In the genomic region with DNA sequence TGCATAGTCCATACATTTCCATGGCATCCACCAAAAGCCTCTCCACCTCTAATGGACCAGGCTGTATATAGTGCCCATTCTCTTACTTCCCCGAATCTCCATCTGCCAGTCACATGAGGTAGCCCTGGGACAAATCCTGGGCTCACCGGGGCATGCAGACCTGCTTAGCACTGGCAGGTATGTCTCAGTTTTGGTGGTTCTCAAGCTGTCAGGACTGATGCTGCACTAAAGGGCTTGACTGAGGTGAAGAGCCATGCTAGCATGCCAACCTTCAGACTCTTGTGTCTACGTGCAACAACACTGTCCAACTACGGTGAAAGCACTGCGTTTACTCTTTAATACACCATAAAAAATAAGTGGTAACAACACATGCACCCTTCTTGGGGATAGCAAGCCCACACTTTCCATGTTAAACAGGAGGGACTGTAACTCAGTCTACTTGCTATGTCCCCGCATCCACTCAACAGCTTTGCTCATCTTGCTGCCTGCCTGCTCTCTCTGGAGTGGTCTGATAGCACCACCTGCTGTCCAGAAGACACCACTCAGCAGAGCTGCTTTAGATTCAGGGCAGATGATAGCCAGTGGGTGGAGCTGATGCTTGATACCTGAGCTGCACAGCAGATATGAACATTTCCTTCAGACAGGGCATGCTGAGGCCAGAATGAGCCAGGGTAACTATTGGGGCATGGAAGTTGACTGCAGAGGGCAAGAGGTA, we compare ENCODE assay signal across 8 mouse cellular contexts.
DNase-seq lines count a peak whose midpoint lies in the region; ATAC-seq and TF ChIP-seq lines count a peak whose summit lies in the region.

No protein-coding gene starts in this region.

- DNase-seq in CH12.LX (ENCODE audit: extremely low read depth): peak; percentile 74
- DNase-seq in c-Kit-positive CD71-negative TER-119-negative erythroid progenitor cells, embryonic 14.5 days (ENCODE audit: low read depth): peak; percentile 55
- DNase-seq in forebrain, embryonic 10.5 days (ENCODE audit: extremely low spot score, low spot score): peak; percentile 66
- peak; percentile 70 for DNase-seq in heart, postnatal 0 days (ENCODE audit: low spot score)
- peak; percentile 87 to 89 for DNase-seq in kidney, postnatal 4 days
- peak; percentile 66 for DNase-seq in liver, postnatal 0 days
- peak; percentile 12 to 26 for DNase-seq in thymus, adult 18-20 months

- H3K4me1 ChIP-seq in CH12.LX (ENCODE audit: control insufficient read depth in 1 of 2, insufficient read depth in 2 of 2): no peaks in the 10 kb centered on the region
- no peaks in the 10 kb centered on the region for H3K4me1 ChIP-seq in forebrain, embryonic 10.5 days
- no peaks in the 10 kb centered on the region for H3K4me1 ChIP-seq in heart, postnatal 0 days (ENCODE audit: control insufficient read depth, insufficient read depth)
- no peaks in the 10 kb centered on the region for H3K4me1 ChIP-seq in liver, postnatal 0 days (ENCODE audit: insufficient read depth)
- no peaks in the 10 kb centered on the region for H3K4me1 ChIP-seq in olfactory bulb, adult 2 months (ENCODE audit: control insufficient read depth, insufficient read depth, low read length)

- no peak overlapping the region for H3K4me3 ChIP-seq in CH12.LX (replicated peaks in 1 of 3; ENCODE audit: low read depth in 2 of 3, low read length in 2 of 3, poor library complexity in 1 of 3)
- H3K4me3 ChIP-seq in forebrain, embryonic 10.5 days: no peak overlapping the region
- H3K4me3 ChIP-seq in heart, postnatal 0 days (ENCODE audit: low read depth, low read length): no peak overlapping the region
- no peak overlapping the region for H3K4me3 ChIP-seq in liver, postnatal 0 days (ENCODE audit: low read depth, low read length)
- H3K4me3 ChIP-seq in olfactory bulb, adult 2 months (ENCODE audit: insufficient read depth, low read depth, low read length): no peak overlapping the region

- no peak for TF ChIP-seq POLR2A in CH12.LX (IDR thresholded peaks at IDR 0.05; ENCODE audit: low read depth, low read length)
- no peak for TF ChIP-seq POLR2A in olfactory bulb, adult 2 months (IDR thresholded peaks at IDR 0.05; ENCODE audit: insufficient read depth, low read depth, low read length)

- H3K9ac ChIP-seq in CH12.LX (ENCODE audit: insufficient read depth, low read depth): no peak overlapping the region
- H3K9ac ChIP-seq in heart, postnatal 0 days (replicated peaks; ENCODE audit: low read depth, low read length): no peak overlapping the region
- H3K9ac ChIP-seq in liver, postnatal 0 days (replicated peaks): no peak overlapping the region

- peak; percentile 51 to 98 for TF ChIP-seq CTCF in CH12.LX (conservative IDR thresholded peaks at IDR 0.05 in 1 of 2, IDR thresholded peaks at IDR 0.05 in 1 of 2; ENCODE audit: low read depth in 2 of 2, low read length in 2 of 2)
- peak; percentile 98 for TF ChIP-seq CTCF in heart, postnatal 0 days (IDR thresholded peaks at IDR 0.05; ENCODE audit: low read depth)
- peak; percentile 96 for TF ChIP-seq CTCF in liver, postnatal 0 days (IDR thresholded peaks at IDR 0.05; ENCODE audit: low read depth)
- TF ChIP-seq CTCF in olfactory bulb, adult 2 months (IDR thresholded peaks at IDR 0.05; ENCODE audit: insufficient read depth, low read depth, low read length): peak; percentile 36; the same call in 1 of the 2 replicates

- peak; percentile 79 for ATAC-seq in heart, postnatal 0 days (ENCODE audit: insufficient read depth, low read depth)
- peak; percentile 72; the same call in 1 of the 2 replicates for ATAC-seq in liver, postnatal 0 days

- H3K9me3 ChIP-seq in CH12.LX (replicated peaks; ENCODE audit: low read length): no peaks in the 10 kb centered on the region
- peaks cover 3% of the 10 kb centered on the region; the same call in 1 of the 2 replicates for H3K9me3 ChIP-seq in forebrain, embryonic 10.5 days
- no peaks in the 10 kb centered on the region for H3K9me3 ChIP-seq in heart, postnatal 0 days (replicated peaks; ENCODE audit: control insufficient read depth, low read length)
- H3K9me3 ChIP-seq in liver, postnatal 0 days (ENCODE audit: low read length): no peaks in the 10 kb centered on the region

- TF ChIP-seq EP300 in CH12.LX (IDR thresholded peaks at IDR 0.05; ENCODE audit: low read length): no peak
- no peak for TF ChIP-seq EP300 in heart, postnatal 0 days (IDR thresholded peaks at IDR 0.05; ENCODE audit: low read depth)
- TF ChIP-seq EP300 in liver, postnatal 0 days (IDR thresholded peaks at IDR 0.05; ENCODE audit: low read depth): no peak

- H3K27ac ChIP-seq in CH12.LX (ENCODE audit: insufficient read depth, low read depth): no peak overlapping the region
- no peak overlapping the region for H3K27ac ChIP-seq in forebrain, embryonic 10.5 days
- no peak overlapping the region for H3K27ac ChIP-seq in heart, postnatal 0 days (ENCODE audit: low read depth)
- H3K27ac ChIP-seq in liver, postnatal 0 days (ENCODE audit: low read depth): no peak overlapping the region
- no peak overlapping the region for H3K27ac ChIP-seq in olfactory bulb, adult 2 months (ENCODE audit: insufficient read depth, low read depth, low read length)

- no peaks in the 10 kb centered on the region for H3K27me3 ChIP-seq in CH12.LX (replicated peaks)
- H3K27me3 ChIP-seq in forebrain, embryonic 10.5 days (ENCODE audit: poor library complexity, severe bottlenecking): no peaks in the 10 kb centered on the region
- no peaks in the 10 kb centered on the region for H3K27me3 ChIP-seq in heart, postnatal 0 days (ENCODE audit: control insufficient read depth, insufficient read depth, low read length)
- no peaks in the 10 kb centered on the region for H3K27me3 ChIP-seq in liver, postnatal 0 days (ENCODE audit: insufficient read depth, low read length)

- H3K79me2 ChIP-seq in CH12.LX (replicated peaks; ENCODE audit: control insufficient read depth, extremely low read depth, insufficient read depth, poor library complexity, severe bottlenecking): no peaks in the 10 kb centered on the region

- in situ Hi-C loops in CH12.LX (cut with MboI; ENCODE audit: low pct_ligation_motif_present, low pct_unique_long_range_greater_than_20kb, low sequenced_read_pairs): no loop called here

- no peak overlapping the region for H3K4me2 ChIP-seq in CH12.LX (ENCODE audit: insufficient read depth, low read depth, poor library complexity, severe bottlenecking)
- no peak overlapping the region for H3K4me2 ChIP-seq in heart, postnatal 0 days (ENCODE audit: low read depth, low read length)
- H3K4me2 ChIP-seq in liver, postnatal 0 days (ENCODE audit: low read depth, low read length): no peak overlapping the region

- TF ChIP-seq RAD21 in CH12.LX (IDR thresholded peaks at IDR 0.05; ENCODE audit: low read depth, low read length): peak; percentile 93

- dilution Hi-C loops in CH12.LX (cut with MboI; ENCODE audit: extremely low pct_ligation_motif_present, extremely low pct_unique_long_range_greater_than_20kb, low sequenced_read_pairs): no loop called here

- no peaks in the 10 kb centered on the region for H3K36me3 ChIP-seq in CH12.LX (replicated peaks in 1 of 2; ENCODE audit: control insufficient read depth in 1 of 2, insufficient read depth in 1 of 2, low read length in 1 of 2)
- peaks cover 7% of the 10 kb centered on the region for H3K36me3 ChIP-seq in forebrain, embryonic 10.5 days (replicated peaks)
- H3K36me3 ChIP-seq in heart, postnatal 0 days (replicated peaks; ENCODE audit: control insufficient read depth, insufficient read depth, low read length): no peaks in the 10 kb centered on the region
- no peaks in the 10 kb centered on the region for H3K36me3 ChIP-seq in liver, postnatal 0 days (replicated peaks; ENCODE audit: insufficient read depth, low read length)

- 88% methylated on average over 6 of the region's 6 CpGs for WGBS in forebrain, embryonic 10.5 days
- 82% methylated on average over 6 of the region's 6 CpGs for WGBS in heart, postnatal 0 days
- 76% methylated on average over 6 of the region's 6 CpGs for WGBS in liver, postnatal 0 days (ENCODE audit: insufficient replicate concordance)
- 80% methylated on average over 6 of the region's 6 CpGs for WGBS in olfactory bulb, adult 2 months

TF ChIP-seq in CH12.LX, 34 proteins besides CTCF, POLR2A, EP300 and RAD21:
- TF ChIP-seq TCF12 (IDR thresholded peaks at IDR 0.05; ENCODE audit: low read depth, low read length) (no peak), ZC3H11A (IDR thresholded peaks at IDR 0.05; ENCODE audit: low read depth, low read length) (peak; percentile 23; the same call in 1 of the 2 replicates), SMC3 (IDR thresholded peaks at IDR 0.05; ENCODE audit: low read depth, low read length) (peak; percentile 96)

Comparison
In these comparisons a context has a peak if more than half of its experiments do, and no peak if none do; other contexts are left out.
1. DNase-seq: peak in every context shown above with its lines; median percentile 88 in kidney, postnatal 4 days; 74 in CH12.LX; 70 in heart, postnatal 0 days; 66 in forebrain, embryonic 10.5 days; 66 in liver, postnatal 0 days; 55 in c-Kit-positive CD71-negative TER-119-negative erythroid progenitor cells, embryonic 14.5 days; 19 in thymus, adult 18-20 months.
2. CTCF ChIP-seq: peak in every context shown above with its lines; median percentile 98 in heart, postnatal 0 days; 96 in liver, postnatal 0 days; 74 in CH12.LX; 36 in olfactory bulb, adult 2 months.